Mouse (Mus musculus) CH12.LX (cell line): ENCODE results near the gene Ensa. TPM values are rescaled to one million over a fixed set of nuclear protein-coding genes. Genes with fewer than 3 reads are reported as not detected.
A peak's percentile ranks its signal among the peaks of the same experiment; 100 is the strongest.

ENCODE experiments used
- DNase-seq: peaks from one replicate; pipeline ENCODE4 v3.0.0-alpha.2; 2013; ENCODE audit errors: extremely low read depth
- H3K27ac ChIP-seq: 2 replicates; pipeline ENCODE4 v1.5.1; 2012; ENCODE audit warnings: low read depth, mild to moderate bottlenecking, control low read depth, moderate library complexity; ENCODE audit not compliant: insufficient read depth
- H3K27me3 ChIP-seq: replicated peaks from 2 replicates; pipeline ENCODE3; 2012; ENCODE audit warnings: inconsistent platforms
- H3K36me3 ChIP-seq, 2 experiments: replicated peaks in 1 of 2; 2 replicates each; pipeline versions ENCODE3 to v1.6.1; 2012; ENCODE audit warnings: inconsistent platforms in 1 of 2, low read length in 1 of 2, mild to moderate bottlenecking in 1 of 2, mixed read lengths in 1 of 2, moderate library complexity in 1 of 2; ENCODE audit not compliant: control insufficient read depth in 1 of 2, insufficient read depth in 1 of 2
- H3K4me1 ChIP-seq, 2 experiments: 2 replicates each; pipeline ENCODE4 v1.6.1; 2012; ENCODE audit warnings: inconsistent platforms in 1 of 2, moderate library complexity in 1 of 2; ENCODE audit not compliant: insufficient read depth in 2 of 2, control insufficient read depth in 1 of 2
- H3K4me2 ChIP-seq: 2 replicates; pipeline ENCODE4 v1.6.1; 2012; ENCODE audit warnings: low read depth, mild to moderate bottlenecking, control low read depth; ENCODE audit not compliant: poor library complexity, insufficient read depth, severe bottlenecking
- H3K4me3 ChIP-seq, 3 experiments: fragments of 150-350 bp in 1 of 3; sonication (generic) in 1 of 3; replicated peaks in 1 of 3; 2 replicates each; pipeline versions ENCODE3 to v1.5.1; 2011 to 2012; ENCODE audit warnings: low read depth in 2 of 3, low read length in 2 of 3, mild to moderate bottlenecking in 2 of 3, moderate library complexity in 2 of 3, control low read depth in 1 of 3, improper control_type of control experiment in 1 of 3, inconsistent platforms in 1 of 3, mixed read lengths in 1 of 3; ENCODE audit not compliant: poor library complexity in 1 of 3
- H3K79me2 ChIP-seq: replicated peaks from 2 replicates; pipeline ENCODE4 v1.6.1; 2012; ENCODE audit warnings: mild to moderate bottlenecking, moderate library complexity; ENCODE audit not compliant: control insufficient read depth, poor library complexity, insufficient read depth, severe bottlenecking; ENCODE audit errors: extremely low read depth
- H3K9ac ChIP-seq: 2 replicates; pipeline ENCODE4 v1.6.1; 2012; ENCODE audit warnings: low read depth, mild to moderate bottlenecking, control low read depth, moderate library complexity; ENCODE audit not compliant: insufficient read depth
- H3K9me3 ChIP-seq: replicated peaks from 2 replicates; pipeline ENCODE3; 2012; ENCODE audit warnings: low read length, inconsistent platforms, mixed read lengths
- BHLHE40 ChIP-seq: IDR thresholded peaks from 2 replicates; pipeline ENCODE4 v1.6.1; 2011; ENCODE audit warnings: mild to moderate bottlenecking, low read depth, low read length, improper control_type of control experiment
- CHD1 ChIP-seq: IDR thresholded peaks from 2 replicates; pipeline ENCODE4 v1.6.1; 2012; ENCODE audit warnings: low read depth, low read length, improper control_type of control experiment, inconsistent platforms
- CTCF ChIP-seq, 2 experiments: IDR thresholded peaks in 1 of 2; conservative IDR thresholded peaks in 1 of 2; 2 replicates each; pipeline ENCODE4 v1.5.1; 2011 to 2012; ENCODE audit warnings: low read depth in 2 of 2, low read length in 2 of 2, improper control_type of control experiment in 1 of 2, inconsistent platforms in 1 of 2, mild to moderate bottlenecking in 1 of 2, moderate library complexity in 1 of 2
- E2F4 ChIP-seq: IDR thresholded peaks from 2 replicates; pipeline ENCODE4 v1.6.1; 2011; ENCODE audit warnings: low read depth, low read length, improper control_type of control experiment; ENCODE audit not compliant: insufficient replicate concordance
- ELF1 ChIP-seq: IDR thresholded peaks from 2 replicates; pipeline ENCODE4 v1.6.1; 2014; ENCODE audit warnings: low read depth, mild to moderate bottlenecking, inconsistent platforms, low read length, improper control_type of control experiment
- EP300 ChIP-seq: IDR thresholded peaks from 2 replicates; pipeline ENCODE4 v1.6.1; 2011; ENCODE audit warnings: low read length, improper control_type of control experiment
- ETS1 ChIP-seq: conservative IDR thresholded peaks from 2 replicates; pipeline ENCODE4 v1.6.1; 2012; ENCODE audit warnings: low read depth, mild to moderate bottlenecking, inconsistent platforms, low read length, improper control_type of control experiment, moderate library complexity
- IRF4 ChIP-seq: IDR thresholded peaks from 2 replicates; pipeline ENCODE4 v1.6.1; 2014; ENCODE audit warnings: low read depth, mild to moderate bottlenecking, inconsistent platforms, low read length, improper control_type of control experiment
- JUN ChIP-seq: IDR thresholded peaks from 2 replicates; pipeline ENCODE4 v1.6.1; 2011; ENCODE audit warnings: low read depth, mild to moderate bottlenecking, low read length, improper control_type of control experiment, moderate library complexity; ENCODE audit not compliant: insufficient read depth
- JUND ChIP-seq: conservative IDR thresholded peaks from 2 replicates; pipeline ENCODE4 v1.6.1; 2011; ENCODE audit warnings: low read depth, low read length, improper control_type of control experiment
- KAT2A ChIP-seq: IDR thresholded peaks from 2 replicates; pipeline ENCODE4 v1.6.1; 2012; ENCODE audit warnings: low read length, improper control_type of control experiment, inconsistent platforms; ENCODE audit not compliant: insufficient replicate concordance
- MAFK ChIP-seq: IDR thresholded peaks from 2 replicates; pipeline ENCODE4 v1.6.1; 2011; ENCODE audit warnings: low read length, improper control_type of control experiment; ENCODE audit not compliant: insufficient replicate concordance
- MAX ChIP-seq: IDR thresholded peaks from 2 replicates; pipeline ENCODE4 v1.6.1; 2011; ENCODE audit warnings: low read length, improper control_type of control experiment
- MAZ ChIP-seq: IDR thresholded peaks from 2 replicates; pipeline ENCODE4 v1.6.1; 2012; ENCODE audit warnings: low read depth, mild to moderate bottlenecking, inconsistent platforms, low read length, improper control_type of control experiment, moderate library complexity
- MYC ChIP-seq: IDR thresholded peaks from 2 replicates; pipeline ENCODE4 v1.6.1; 2011; ENCODE audit warnings: low read depth, mild to moderate bottlenecking, improper control_type of control experiment, low read length
- NELFE ChIP-seq: IDR thresholded peaks from 2 replicates; pipeline ENCODE4 v1.6.1; 2011; ENCODE audit warnings: low read depth, low read length, improper control_type of control experiment
- NRF1 ChIP-seq: IDR thresholded peaks from 2 replicates; pipeline ENCODE4 v1.6.1; 2014; ENCODE audit warnings: low read depth, mild to moderate bottlenecking, inconsistent platforms, low read length, improper control_type of control experiment, moderate library complexity
- PAX5 ChIP-seq: IDR thresholded peaks from 2 replicates; pipeline ENCODE4 v1.6.1; 2012; ENCODE audit warnings: low read length, inconsistent platforms, mixed read lengths
- POLR2A ChIP-seq: IDR thresholded peaks from 2 replicates; pipeline ENCODE4 v1.6.1; 2011; ENCODE audit warnings: low read depth, mild to moderate bottlenecking, improper control_type of control experiment, low read length
- POLR2AphosphoS2 ChIP-seq: IDR thresholded peaks from 2 replicates; pipeline ENCODE4 v1.6.1; 2011; ENCODE audit warnings: low read depth, low read length, improper control_type of control experiment
- RCOR1 ChIP-seq: conservative IDR thresholded peaks from 2 replicates; pipeline ENCODE4 v1.6.1; 2012; ENCODE audit warnings: low read depth, mild to moderate bottlenecking, inconsistent platforms, low read length, improper control_type of control experiment
- SIN3A ChIP-seq: IDR thresholded peaks from 2 replicates; pipeline ENCODE4 v1.6.1; 2012; ENCODE audit warnings: low read length, improper control_type of control experiment, inconsistent platforms
- TBP ChIP-seq: conservative IDR thresholded peaks from 2 replicates; pipeline ENCODE4 v1.6.1; 2011; ENCODE audit warnings: low read depth, low read length, improper control_type of control experiment
- TCF12 ChIP-seq: IDR thresholded peaks from 2 replicates; pipeline ENCODE4 v1.6.1; 2014; ENCODE audit warnings: low read depth, mild to moderate bottlenecking, inconsistent platforms, low read length, improper control_type of control experiment
- UBTF ChIP-seq: IDR thresholded peaks from 2 replicates; pipeline ENCODE4 v1.6.1; 2012; ENCODE audit warnings: low read depth, mild to moderate bottlenecking, inconsistent platforms, low read length, improper control_type of control experiment, moderate library complexity
- USF2 ChIP-seq: conservative IDR thresholded peaks from 2 replicates; pipeline ENCODE4 v1.6.1; 2011; ENCODE audit warnings: low read depth, low read length, improper control_type of control experiment
- ZC3H11A ChIP-seq: IDR thresholded peaks from 2 replicates; pipeline ENCODE4 v1.6.1; 2012; ENCODE audit warnings: low read depth, mild to moderate bottlenecking, inconsistent platforms, low read length, improper control_type of control experiment
- ZKSCAN1 ChIP-seq: IDR thresholded peaks from 2 replicates; pipeline ENCODE4 v1.6.1; 2012; ENCODE audit warnings: low read depth, inconsistent platforms, low read length, improper control_type of control experiment, borderline replicate concordance
- ZMIZ1 ChIP-seq: IDR thresholded peaks from 2 replicates; pipeline ENCODE4 v1.6.1; 2012; ENCODE audit warnings: low read depth, mild to moderate bottlenecking, inconsistent platforms, low read length, improper control_type of control experiment
- ZNF384 ChIP-seq: IDR thresholded peaks from 2 replicates; pipeline ENCODE4 v1.6.1; 2012; ENCODE audit warnings: low read depth, low read length, improper control_type of control experiment, inconsistent platforms
- dilution Hi-C: fragments of 300-500 bp; cut with MboI; formaldehyde crosslinking; loops from 2 replicates; pipeline ENCODE4 v1.14.3; 2020; ENCODE audit warnings: low sequenced_read_pairs; ENCODE audit not compliant: extremely low pct_unique_long_range_greater_than_20kb, extremely low pct_ligation_motif_present
- in situ Hi-C: fragments of 300-500 bp; cut with MboI; formaldehyde crosslinking; loops from 3 replicates; pipeline ENCODE4 v1.14.3; 2019; ENCODE audit warnings: low sequenced_read_pairs, low pct_ligation_motif_present, low pct_unique_long_range_greater_than_20kb, mixed read lengths
- polyA plus RNA-seq: library from polyadenylated mRNA; unstranded; fragments of >175 nt; gene quantifications from 2 replicates; pipeline ENCODE4 v1.2.1, GENCODE M21; 2012; ENCODE audit warnings: low read depth; ENCODE audit not compliant: insufficient read length
- total RNA-seq, 2 experiments: library from RNA; depleted of rRNA; stranded (reverse); fragments of 300-350 nt in 1 of 2; fragments of >200 nt in 1 of 2; gene quantifications; 2 replicates each; pipeline ENCODE4 v1.2.3; 2012 to 2014

Gene Ensa
- total and polyA plus RNA-seq, 3 experiments = 51.5 to 58.4 (median 57.8) TPM

DNA sequence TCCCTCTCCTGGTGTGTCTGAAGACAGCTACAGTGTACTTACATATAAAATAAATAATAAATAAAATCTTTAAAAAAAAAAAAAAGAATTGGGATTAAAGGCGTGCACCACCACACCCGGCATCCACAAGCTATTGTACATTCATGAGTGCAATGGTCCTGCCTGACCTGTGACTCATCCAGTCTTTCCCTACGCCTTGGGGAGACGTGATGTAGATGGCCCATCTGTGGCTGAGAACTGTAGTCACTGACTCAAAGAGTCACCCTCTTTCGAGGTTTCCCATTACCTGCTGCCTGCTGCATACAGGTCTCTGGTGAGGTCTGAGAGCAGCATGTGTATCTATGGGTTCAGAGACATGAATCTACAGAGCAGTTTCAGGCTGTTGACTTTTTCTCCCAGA, 23.2 kb downstream of the Ensa start:
- H3K79me2 ChIP-seq = no peaks in the 10 kb centered on the region
- H3K4me3 ChIP-seq = no peak overlapping the region
- H3K9ac ChIP-seq = no peak overlapping the region
- in situ Hi-C loops = no loop called here
- no peaks in the 10 kb centered on the region for H3K27me3 ChIP-seq
- peak overlapping the region; percentile 44; the same call in 1 of the 2 replicates for H3K27ac ChIP-seq
- peaks cover 28 to 72% of the 10 kb centered on the region in 2 experiments for H3K4me1 ChIP-seq
- TF ChIP-seq ZC3H11A = no peak
- no peak for TF ChIP-seq EP300
- TF ChIP-seq E2F4 = no peak
- TF ChIP-seq SIN3A = no peak
- no peak for TF ChIP-seq ZKSCAN1
- no peak for TF ChIP-seq JUND
- no peak for TF ChIP-seq MYC
- no peak for TF ChIP-seq KAT2A
- no peak for TF ChIP-seq USF2
- no peak for TF ChIP-seq JUN
- TF ChIP-seq, all 38 proteins: peak for 0
- peaks cover 6% of the 10 kb centered on the region for H3K9me3 ChIP-seq
- H3K4me2 ChIP-seq = no peak overlapping the region
- dilution Hi-C loops = no loop called here
- DNase-seq = no peak
- peaks cover 0 to 3% of the 10 kb centered on the region in 2 experiments for H3K36me3 ChIP-seq

GRCm38 (mm10) chr3:95650276-95651032, 25.7 kb downstream of the Ensa start:
- H3K9ac ChIP-seq = peak overlapping the region; percentile 40
- in situ Hi-C loops (loop anchor here (10.0 kb wide), 1 partner anchor 574 kb away; the partner anchor contains the start of genes Hist2h2ac and Hist2h2be), dilution Hi-C loops (no loop called here)
- H3K4me3 ChIP-seq = no peak overlapping the region
- H3K4me2 ChIP-seq = peak overlapping the region; percentile 8
- H3K4me1 ChIP-seq = peaks cover 27 to 76% of the 10 kb centered on the region in 2 experiments
- H3K27ac ChIP-seq = peak overlapping the region; percentile 96
- H3K79me2 ChIP-seq = no peaks in the 10 kb centered on the region
- H3K27me3 ChIP-seq = no peaks in the 10 kb centered on the region
- peak; percentile 94 for DNase-seq
- H3K9me3 ChIP-seq = peaks cover 6% of the 10 kb centered on the region
- H3K36me3 ChIP-seq = no peaks in the 10 kb centered on the region
- TF ChIP-seq MAFK = peak; percentile 63
- TF ChIP-seq TBP = peak; percentile 91
- TF ChIP-seq MAZ = no peak
- TF ChIP-seq NELFE = no peak
- peak; percentile 89 for TF ChIP-seq IRF4
- 0 out of 2 replicates have a peak, but pooled peaks have one; percentile 47 for TF ChIP-seq ELF1
- TF ChIP-seq ZMIZ1 = peak; percentile 13; the same call in 1 of the 2 replicates
- TF ChIP-seq MAX = 0 out of 2 replicates have a peak, but pooled peaks have one; percentile 48
- TF ChIP-seq NRF1 = 0 out of 2 replicates have a peak, but pooled peaks have one; percentile 16
- TF ChIP-seq CTCF (conservative IDR thresholded peaks at IDR 0.05 in 1 of 2, IDR thresholded peaks at IDR 0.05 in 1 of 2; ENCODE audit: low read depth in 2 of 2, low read length in 2 of 2) = no peak
- TF ChIP-seq POLR2AphosphoS2 = no peak
- peak; percentile 82 for TF ChIP-seq ZNF384
- no peak for TF ChIP-seq ZKSCAN1
- TF ChIP-seq TCF12 = peak; percentile 88
- no peak for TF ChIP-seq PAX5
- peak; percentile 35 for TF ChIP-seq POLR2A
- peak; percentile 97 for TF ChIP-seq ETS1
- peak; percentile 85; the same call in 1 of the 2 replicates for TF ChIP-seq RCOR1
- TF ChIP-seq BHLHE40 = peak; percentile 79
- peak; percentile 100 for TF ChIP-seq JUND
- TF ChIP-seq EP300 = peak; percentile 98
- no peak for TF ChIP-seq UBTF
- TF ChIP-seq USF2 = no peak
- 0 out of 2 replicates have a peak, but pooled peaks have one; percentile 6 for TF ChIP-seq CHD1
- no peak for TF ChIP-seq ZC3H11A
